Mouse (Mus musculus): ENCODE results near the gene Drg2.
"Not testable (repeated sequence)": the region's sequence is repeated elsewhere in the genome, so short reads cannot be mapped to it uniquely, and the experiment has no call there.

Drg2 gene

GRCm38 (mm10) chr11:60454080-60454744 is at the start of gene Drg2:
TSS of gene Drg2 (plus strand) at chr11:60454591.
- DNase-seq = peak; percentile 77

- no peak for DNase-seq
Measured at GRCm38 (mm10) chr11:60406606-60407005, 47.8 kb upstream of the Drg2 start.

- DNase-seq = peak; percentile 21
Measured at GRCm38 (mm10) chr11:60412173-60412572, 42.2 kb upstream of the Drg2 start.

GRCm38 (mm10) chr11:60412921-60413320 is 41.5 kb upstream of the Drg2 start:
- no peak for DNase-seq

GRCm38 (mm10) chr11:60416590-60416962 is 37.8 kb upstream of the Drg2 start:
- no peak for DNase-seq

GRCm38 (mm10) chr11:60416963-60417716 is 37.3 kb upstream of the Drg2 start, which contains the start of gene Gid4:
TSS of gene Gid4 (plus strand) at chr11:60417145.
- peak; percentile 98 for DNase-seq

GRCm38 (mm10) chr11:60417717-60418472 is 36.5 kb upstream of the Drg2 start, which contains the start of gene Atpaf2:
TSS of gene Atpaf2 (minus strand) at chr11:60418457.
- no peak for DNase-seq

GRCm38 (mm10) chr11:60418473-60418803 is 36.0 kb upstream of the Drg2 start:
- peak; percentile 31 for DNase-seq

GRCm38 (mm10) chr11:60422046-60422668 is 32.2 kb upstream of the Drg2 start:
- no peak for DNase-seq

- DNase-seq = no peak
Measured at GRCm38 (mm10) chr11:60423006-60423405, 31.4 kb upstream of the Drg2 start.

GRCm38 (mm10) chr11:60426417-60426816 is 28.0 kb upstream of the Drg2 start:
- no peak for DNase-seq

- DNase-seq = no peak
Measured at GRCm38 (mm10) chr11:60427628-60428027, 26.8 kb upstream of the Drg2 start.

- DNase-seq = no peak
Measured at GRCm38 (mm10) chr11:60433501-60433900, 20.9 kb upstream of the Drg2 start.

- no peak for DNase-seq
Measured at GRCm38 (mm10) chr11:60435133-60435532, 19.3 kb upstream of the Drg2 start.

- no peak for DNase-seq
Measured at GRCm38 (mm10) chr11:60436618-60437017, 17.8 kb upstream of the Drg2 start.

GRCm38 (mm10) chr11:60439621-60440020 is 14.8 kb upstream of the Drg2 start:
- not testable (repeated sequence) for DNase-seq

- no peak for DNase-seq
Measured at GRCm38 (mm10) chr11:60440176-60440575, 14.2 kb upstream of the Drg2 start.

- no peak for DNase-seq
Measured at GRCm38 (mm10) chr11:60442896-60443295, 11.5 kb upstream of the Drg2 start.

- no peak for DNase-seq
Measured at GRCm38 (mm10) chr11:60444007-60444406, 10.4 kb upstream of the Drg2 start.

GRCm38 (mm10) chr11:60454745-60455087 is 325 bp downstream of the Drg2 start:
- no peak for DNase-seq

GRCm38 (mm10) chr11:60457973-60458372 is 3.6 kb downstream of the Drg2 start:
- DNase-seq = no peak

GRCm38 (mm10) chr11:60465943-60466380 is 11.6 kb downstream of the Drg2 start:
- DNase-seq = peak; percentile 89

- DNase-seq = no peak
Measured at GRCm38 (mm10) chr11:60469039-60469438, 14.6 kb downstream of the Drg2 start, which contains the start of gene Myo15. TSS of gene Myo15 (plus strand) at chr11:60469339.

All from kidney, adult 11 months (tissue).